Mouse (Mus musculus): ENCODE data around the gene Naaladl2. TPM values are rescaled to one million over a fixed set of nuclear protein-coding genes. Genes with fewer than 3 reads are reported as not detected.

Gene Naaladl2
- 2.0 TPM in 2 replicates for polyA plus RNA-seq (2015; fragmentation: Nextera tagmentation; extraction: Ambion mirVana)

DNA sequence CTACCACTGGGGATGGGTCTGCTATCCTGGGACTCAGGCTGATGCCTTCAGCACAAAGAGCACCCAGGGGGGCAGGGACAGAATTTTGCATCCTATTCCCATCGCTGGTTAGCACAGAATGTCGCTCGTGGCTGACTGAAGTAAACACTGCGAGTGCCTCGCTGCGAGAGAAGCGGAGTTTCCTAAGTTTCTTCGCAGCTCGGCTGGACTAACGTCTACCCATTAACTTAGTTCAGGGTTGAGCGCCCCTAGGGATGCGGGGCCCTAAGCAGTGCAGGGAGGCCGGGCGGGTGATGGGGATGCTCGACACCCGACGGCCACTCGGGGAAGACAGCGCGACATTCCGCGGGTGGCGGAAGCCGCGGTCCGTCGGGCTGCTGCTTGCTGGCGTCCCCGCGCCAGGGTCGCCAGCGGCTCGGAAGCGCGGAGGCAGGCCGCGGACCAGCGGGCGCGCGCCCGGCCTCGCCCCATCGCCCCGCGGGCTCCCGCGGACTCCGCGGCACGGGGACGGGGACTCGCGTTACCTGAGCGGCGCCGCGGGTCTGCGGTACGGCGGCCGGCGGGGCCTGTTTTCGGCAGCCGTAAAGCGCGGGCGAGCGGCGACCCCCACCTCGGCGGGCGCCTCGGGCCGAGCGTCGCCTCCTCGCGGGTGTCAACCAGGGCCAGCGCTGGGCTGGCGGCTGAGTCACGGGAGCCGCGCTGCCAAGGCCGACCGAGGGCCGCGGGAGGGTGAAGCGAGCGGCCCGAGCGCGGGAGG lies at the start of gene Naaladl2:
TSS of gene Naaladl2 (minus strand) at position 707 of the 757 bp plus-strand sequence.
- under 1% methylated on average over 93 of the region's 93 CpGs for WGBS

DNA sequence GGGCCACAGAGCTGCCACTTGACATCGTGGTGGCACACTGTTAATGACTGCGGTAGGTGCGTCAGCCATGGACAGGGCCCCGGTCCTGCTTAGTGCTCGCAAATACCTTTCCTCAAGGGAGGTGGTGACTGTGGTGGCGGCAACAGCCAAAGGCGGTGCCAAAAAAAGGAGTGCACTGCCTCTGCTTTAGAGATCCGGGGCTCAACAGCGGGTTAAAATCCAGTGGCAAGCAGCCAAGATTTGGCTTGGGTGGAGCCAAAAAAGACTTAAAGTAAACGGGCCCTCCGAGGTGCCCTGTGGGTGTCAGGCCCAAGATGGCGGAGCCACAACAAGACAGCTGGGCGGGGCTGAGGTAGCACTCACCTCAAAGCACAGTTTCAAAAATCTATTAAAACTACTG lies 7.7 kb upstream of the Naaladl2 start:
- no peak for ATAC-seq (ENCODE audit: low FRiP score, low read depth)

More for the DNA sequence above, at the start of gene Naaladl2:
- ATAC-seq (ENCODE audit: low FRiP score, low read depth), result peak; percentile 89
- Histone ChIP-seq H3K9me3 (no peaks in the 10 kb centered on the region), H3K9ac (peak within 1 kb of the TSS; percentile 90), H3K27me3 (no peaks in the 10 kb centered on the region), H3K27ac (peak within 1 kb of the TSS; percentile 94), H3K4me1 (peaks cover 15% of the 10 kb centered on the region), H3K36me3 (no peaks in the 10 kb centered on the region), H3K4me3 (peak within 1 kb of the TSS; percentile 66), H3K4me2 (replicated peaks) (peak within 1 kb of the TSS; percentile 72)

DNA sequence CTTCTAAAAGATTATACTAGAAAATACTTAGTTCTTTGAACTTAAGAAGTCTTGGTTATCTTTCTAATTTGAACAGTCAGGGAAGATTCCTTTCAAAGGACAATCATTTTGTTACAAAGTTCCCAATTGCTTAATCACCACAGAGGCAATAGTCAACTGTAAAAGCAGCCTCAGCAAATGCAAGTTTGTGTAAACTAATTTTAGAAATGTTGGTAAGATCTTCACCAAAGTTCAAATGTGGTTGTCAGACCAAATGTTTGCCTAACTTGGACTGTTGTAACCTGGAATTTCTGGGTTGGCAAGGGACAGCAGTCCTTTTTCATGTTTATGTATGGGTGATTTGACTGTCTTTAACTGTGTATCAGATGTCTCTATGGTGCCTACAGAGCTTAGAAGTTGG lies 3.2 kb upstream of the Naaladl2 start:
- peaks cover 7% of the 10 kb centered on the region for H3K36me3 ChIP-seq
- no peak overlapping the region for H3K4me3 ChIP-seq
- no peaks in the 10 kb centered on the region for H3K27me3 ChIP-seq
- no peak overlapping the region for H3K27ac ChIP-seq
- peaks cover 15% of the 10 kb centered on the region for H3K4me1 ChIP-seq
- no peak overlapping the region for H3K4me2 ChIP-seq (replicated peaks)
- ATAC-seq (ENCODE audit: low FRiP score, low read depth), result no peak
- no peak overlapping the region for H3K9ac ChIP-seq
- peaks cover 19% of the 10 kb centered on the region for H3K9me3 ChIP-seq

More for the DNA sequence above, 7.7 kb upstream of the Naaladl2 start:
- Histone ChIP-seq H3K4me2 (replicated peaks) (no peak overlapping the region), H3K9me3 (peaks cover 33% of the 10 kb centered on the region), H3K27me3 (no peaks in the 10 kb centered on the region), H3K9ac (no peak overlapping the region), H3K36me3 (peaks cover 7% of the 10 kb centered on the region), H3K27ac (no peak overlapping the region), H3K4me1 (no peaks in the 10 kb centered on the region), H3K4me3 (no peak overlapping the region)
- WGBS, result 92% methylated on average over 13 of the region's 13 CpGs

DNA sequence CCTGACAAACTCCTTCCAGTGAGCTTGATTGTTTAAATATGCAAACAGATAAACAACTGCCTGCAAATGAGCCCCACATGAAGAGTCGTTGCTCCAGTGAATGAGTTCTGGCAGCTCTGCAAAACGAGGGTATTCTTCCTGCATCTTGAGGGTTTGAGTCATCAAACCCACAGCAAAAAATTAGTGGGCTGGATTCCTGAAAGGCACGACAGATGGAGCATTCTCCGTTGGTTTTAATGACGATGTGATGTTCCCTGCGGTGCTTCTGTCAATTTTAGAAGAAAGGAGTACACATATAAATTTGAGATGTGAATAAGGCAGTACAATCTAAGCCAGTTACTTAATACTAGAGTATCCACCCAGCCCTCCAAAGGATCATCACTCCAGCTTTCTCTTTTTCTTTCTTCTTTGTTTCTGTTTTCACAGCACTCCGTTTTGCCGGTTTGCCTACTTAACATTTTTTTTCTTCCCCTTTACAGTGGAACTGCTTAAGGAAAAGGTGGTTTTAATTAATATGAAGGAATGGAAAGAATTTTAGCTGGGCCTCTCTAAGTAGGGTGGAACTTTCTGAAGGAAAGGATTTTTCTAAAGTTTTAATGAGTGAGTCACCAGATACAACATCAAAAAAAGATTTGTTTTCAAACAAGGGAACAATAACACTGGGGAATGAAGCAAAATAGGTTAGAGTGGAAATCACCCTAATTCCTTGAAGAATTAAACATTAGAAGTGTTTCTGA lies 1.1 kb upstream of the Naaladl2 start:
- H3K4me3 ChIP-seq, result peak overlapping the region; percentile 66; the same call in 1 of the 2 replicates
- H3K9ac ChIP-seq, result 0 out of 2 replicates have a peak overlapping the region, but pooled peaks have one; percentile 25
- peak; percentile 55; the same call in 1 of the 2 replicates for ATAC-seq (ENCODE audit: low FRiP score, low read depth)

DNA sequence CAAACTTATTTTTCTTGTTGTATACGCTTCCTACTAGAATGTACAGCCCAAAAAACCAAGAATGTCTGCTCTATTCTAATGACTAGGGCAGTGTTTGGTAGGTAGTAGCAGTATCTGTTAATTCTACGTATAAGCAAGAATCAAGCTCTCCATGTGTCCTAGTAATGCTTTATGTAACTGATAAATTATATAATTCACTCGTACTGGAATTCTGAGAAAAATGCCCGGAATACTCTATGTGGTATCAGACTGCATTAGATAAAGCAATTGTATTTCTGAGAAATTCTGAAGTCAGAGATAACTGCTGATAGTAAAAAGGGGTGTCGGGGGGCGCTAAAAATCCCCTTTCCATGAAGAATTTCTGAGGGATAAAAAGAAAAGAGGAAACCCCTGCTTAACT lies 950 bp downstream of the Naaladl2 start:
- H3K4me3 ChIP-seq, result peak overlapping the region; percentile 66
- no peaks in the 10 kb centered on the region for H3K36me3 ChIP-seq
- H3K27me3 ChIP-seq, result no peaks in the 10 kb centered on the region
- peaks cover 15% of the 10 kb centered on the region for H3K4me1 ChIP-seq
- no peak for ATAC-seq (ENCODE audit: low FRiP score, low read depth)
- peak overlapping the region; percentile 90 for H3K9ac ChIP-seq
- H3K9me3 ChIP-seq, result no peaks in the 10 kb centered on the region
- 50% methylated on average over 6 of the region's 6 CpGs for WGBS
- H3K27ac ChIP-seq, result peak overlapping the region; percentile 94
- H3K4me2 ChIP-seq (replicated peaks), result peak overlapping the region; percentile 72

More for the DNA sequence above, 1.1 kb upstream of the Naaladl2 start:
- peak overlapping the region; percentile 94 for H3K27ac ChIP-seq
- H3K4me1 ChIP-seq, result peaks cover 15% of the 10 kb centered on the region
- H3K9me3 ChIP-seq, result peaks cover 12% of the 10 kb centered on the region
- H3K4me2 ChIP-seq (replicated peaks), result peak overlapping the region; percentile 72
- no peaks in the 10 kb centered on the region for H3K27me3 ChIP-seq
- 8% methylated on average over 8 of the region's 8 CpGs for WGBS
- no peaks in the 10 kb centered on the region for H3K36me3 ChIP-seq

DNA sequence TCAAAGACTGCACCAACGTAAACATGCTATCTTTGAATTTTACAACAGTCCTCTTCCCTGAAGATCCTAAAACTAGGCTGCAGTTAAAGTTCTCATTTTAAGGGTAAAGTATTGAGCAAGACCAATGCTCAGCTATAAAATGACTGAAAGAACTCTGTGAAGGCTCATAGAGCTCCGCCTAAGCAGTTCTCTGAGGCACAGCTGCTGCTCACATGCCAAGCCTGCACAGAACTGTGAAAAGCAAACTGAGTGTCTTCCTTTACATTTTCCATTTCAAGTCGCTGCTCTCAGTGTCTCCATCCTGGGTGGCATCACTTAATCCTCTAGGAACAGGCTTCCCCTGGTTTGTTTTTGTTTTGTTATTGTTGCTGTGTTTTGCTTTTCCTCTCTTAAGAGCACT lies 12.2 kb downstream of the Naaladl2 start:
- H3K4me1 ChIP-seq, result peaks cover 4% of the 10 kb centered on the region; the same call in 1 of the 2 replicates
- no peaks in the 10 kb centered on the region for H3K36me3 ChIP-seq
- no peak overlapping the region for H3K27ac ChIP-seq
- H3K4me2 ChIP-seq (replicated peaks), result no peak overlapping the region
- no peak overlapping the region for H3K9ac ChIP-seq
- no peaks in the 10 kb centered on the region for H3K9me3 ChIP-seq
- no peak overlapping the region for H3K4me3 ChIP-seq
- H3K27me3 ChIP-seq, result no peaks in the 10 kb centered on the region
- no peak for ATAC-seq (ENCODE audit: low FRiP score, low read depth)
- 17% methylated on average over 3 of the region's 3 CpGs for WGBS

DNA sequence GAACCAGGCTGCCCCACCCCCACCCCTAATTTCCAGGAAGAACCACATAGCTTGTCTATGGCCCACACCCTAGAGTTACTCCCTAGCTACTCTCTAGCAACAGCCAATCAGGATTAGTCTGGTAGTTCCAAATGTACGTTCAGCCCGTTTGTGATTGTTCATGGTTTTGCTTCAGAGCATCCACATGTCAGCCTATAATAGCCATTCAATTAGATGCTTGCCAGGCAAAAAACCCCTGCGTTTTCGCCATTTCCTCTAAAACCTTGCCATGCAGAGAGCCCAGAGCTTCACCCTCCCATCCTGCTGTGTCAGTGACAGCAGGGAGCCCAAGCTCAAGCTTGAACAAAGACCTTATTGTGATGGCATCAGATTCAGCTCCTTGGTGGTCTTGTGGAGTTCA lies 16.2 kb downstream of the Naaladl2 start:
- WGBS, result 60% methylated on average over 4 of the region's 4 CpGs
- Histone ChIP-seq H3K4me1 (peaks cover 14% of the 10 kb centered on the region; the same call in 1 of the 2 replicates), H3K27ac (no peak overlapping the region), H3K9me3 (no peaks in the 10 kb centered on the region), H3K4me2 (replicated peaks) (no peak overlapping the region), H3K4me3 (no peak overlapping the region), H3K27me3 (no peaks in the 10 kb centered on the region), H3K36me3 (no peaks in the 10 kb centered on the region), H3K9ac (no peak overlapping the region)
- no peak for ATAC-seq (ENCODE audit: low FRiP score, low read depth)

DNA sequence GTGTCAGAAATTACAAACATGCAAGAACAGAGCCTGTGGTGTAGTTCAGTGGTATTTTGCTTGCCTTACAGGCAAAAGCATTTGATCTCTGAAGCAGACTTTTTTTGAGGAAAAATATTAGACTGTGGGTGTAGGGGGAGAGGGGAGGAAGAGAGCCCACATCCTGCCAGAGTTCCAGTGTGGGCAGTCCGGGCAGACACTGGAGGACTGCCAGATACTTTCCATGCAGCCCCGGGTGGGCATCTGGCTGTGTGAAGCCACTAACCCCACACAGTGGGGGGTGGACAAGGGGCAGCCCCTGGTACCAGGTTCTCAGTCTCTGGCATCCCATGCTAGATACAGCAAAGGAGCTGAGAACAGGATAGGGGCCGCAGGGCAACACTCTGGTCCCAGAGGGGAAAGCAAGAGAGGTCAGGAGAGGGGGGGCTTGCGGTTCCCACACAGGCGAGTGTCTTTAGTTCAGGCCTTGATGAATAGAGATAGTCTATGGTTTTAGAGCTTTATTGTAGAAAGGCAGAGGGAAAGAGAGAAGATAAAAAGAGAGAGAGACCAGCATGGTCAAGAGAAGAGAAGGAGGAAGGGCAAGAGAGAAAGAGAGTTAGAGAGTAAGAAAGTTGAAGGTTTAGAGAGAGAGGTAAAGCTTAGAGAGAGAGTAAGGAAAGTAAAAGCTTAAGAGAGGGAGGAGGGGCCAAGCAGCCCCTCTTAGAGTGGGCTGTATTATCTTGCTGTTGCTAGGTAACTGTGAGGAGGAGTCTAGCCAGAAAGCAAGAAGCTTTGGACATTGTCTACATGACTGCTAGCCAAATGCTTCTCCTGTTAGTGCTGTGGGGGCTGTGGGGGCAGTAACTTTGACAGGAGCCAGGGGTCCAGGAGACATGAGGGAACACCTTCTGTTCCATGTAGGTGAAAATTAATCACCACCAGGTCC lies 18.9 kb downstream of the Naaladl2 start:
- H3K27me3 ChIP-seq, result no peaks in the 10 kb centered on the region
- H3K4me2 ChIP-seq (replicated peaks), result no peak overlapping the region
- H3K4me3 ChIP-seq, result no peak overlapping the region
- H3K4me1 ChIP-seq, result peaks cover 10% of the 10 kb centered on the region; the same call in 1 of the 2 replicates
- no peaks in the 10 kb centered on the region for H3K9me3 ChIP-seq
- H3K36me3 ChIP-seq, result no peaks in the 10 kb centered on the region
- H3K27ac ChIP-seq, result no peak overlapping the region; the same call in 1 of the 2 replicates
- no peak overlapping the region for H3K9ac ChIP-seq
- WGBS, result 50% methylated on average over 5 of the region's 5 CpGs
- ATAC-seq (ENCODE audit: low FRiP score, low read depth), result no peak

DNA sequence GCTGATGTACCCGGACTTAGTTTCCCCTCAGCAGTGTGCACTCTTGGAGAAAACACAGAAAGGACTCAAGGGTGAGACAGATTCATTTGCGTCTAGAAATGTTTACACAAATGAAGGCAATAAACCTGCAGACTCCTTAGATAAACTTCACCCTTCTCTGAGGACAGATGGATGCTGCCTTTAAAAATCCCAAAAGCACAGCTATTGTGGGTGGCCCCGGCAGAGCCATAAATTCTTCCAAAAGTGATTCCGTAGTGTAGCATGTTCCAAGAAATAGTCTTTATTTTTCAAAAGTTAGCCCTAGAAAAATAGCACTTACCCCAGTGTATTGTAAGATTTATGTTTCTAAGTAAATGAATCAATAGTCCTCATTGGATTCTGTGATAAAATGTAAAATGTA lies 31.0 kb downstream of the Naaladl2 start:
- H3K4me3 ChIP-seq, result no peak overlapping the region
- WGBS, result 69% methylated on average over 4 of the region's 4 CpGs
- no peak overlapping the region for H3K4me2 ChIP-seq (replicated peaks)
- peaks cover 7% of the 10 kb centered on the region for H3K4me1 ChIP-seq
- no peak overlapping the region for H3K27ac ChIP-seq
- no peak for ATAC-seq (ENCODE audit: low FRiP score, low read depth)
- H3K9ac ChIP-seq, result no peak overlapping the region
- H3K9me3 ChIP-seq, result no peaks in the 10 kb centered on the region
- no peaks in the 10 kb centered on the region for H3K27me3 ChIP-seq
- no peaks in the 10 kb centered on the region for H3K36me3 ChIP-seq

DNA sequence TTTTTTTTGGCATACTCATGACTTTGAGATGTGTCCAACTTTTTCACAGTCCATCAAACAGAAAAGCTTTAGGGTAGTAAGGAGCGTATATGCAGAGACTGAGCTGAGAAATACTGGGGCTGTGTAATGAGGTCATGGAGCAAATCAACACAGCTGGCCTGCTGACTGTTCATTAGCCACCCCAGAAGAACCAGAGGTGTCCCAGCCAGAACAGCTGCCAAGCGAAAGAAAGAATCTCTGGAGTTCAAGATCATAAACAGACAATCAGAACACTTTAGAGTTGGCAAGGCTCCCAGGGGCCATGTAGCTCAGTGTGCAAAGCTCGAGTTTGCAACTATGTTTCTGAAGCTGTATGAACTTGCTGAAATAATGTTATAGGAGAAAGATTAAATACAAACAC lies 35.1 kb downstream of the Naaladl2 start:
- Histone ChIP-seq H3K36me3 (no peaks in the 10 kb centered on the region), H3K4me3 (no peak overlapping the region), H3K9ac (no peak overlapping the region), H3K4me1 (peaks cover 7% of the 10 kb centered on the region), H3K4me2 (replicated peaks) (no peak overlapping the region), H3K27ac (no peak overlapping the region), H3K27me3 (no peaks in the 10 kb centered on the region), H3K9me3 (no peaks in the 10 kb centered on the region)
- peak; percentile 98 for ATAC-seq (ENCODE audit: low FRiP score, low read depth)
- 21% methylated on average over 3 of the region's 3 CpGs for WGBS

DNA sequence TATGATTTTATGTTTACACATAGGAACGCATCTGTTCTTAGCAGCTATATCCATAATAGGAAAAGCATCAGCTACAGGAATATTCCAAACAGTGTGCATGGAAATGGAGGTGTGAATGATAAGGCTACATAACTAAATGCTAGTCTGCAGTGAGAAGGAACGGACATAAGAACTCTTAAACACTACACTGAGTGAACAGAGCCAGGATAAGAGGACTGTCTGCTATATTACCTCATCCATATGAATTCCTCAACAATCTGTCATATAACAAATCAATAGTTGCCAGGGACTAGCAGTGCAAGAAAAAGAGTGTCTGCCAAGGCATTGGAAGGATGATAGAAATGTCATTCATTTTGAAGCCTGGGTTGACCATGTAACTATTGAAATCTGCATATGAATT lies 51.1 kb downstream of the Naaladl2 start:
- Histone ChIP-seq H3K4me1 (no peaks in the 10 kb centered on the region), H3K36me3 (no peaks in the 10 kb centered on the region), H3K27me3 (no peaks in the 10 kb centered on the region), H3K9ac (no peak overlapping the region), H3K27ac (no peak overlapping the region), H3K4me2 (replicated peaks) (no peak overlapping the region), H3K4me3 (no peak overlapping the region), H3K9me3 (no peaks in the 10 kb centered on the region)
- ATAC-seq (ENCODE audit: low FRiP score, low read depth), result no peak
- WGBS, result 88% methylated on average over 2 of the region's 2 CpGs

All from limb, embryonic 13.5 days (tissue).